In genomic region chr10:82622671-82623552, GRCm38 (mm10) we compare ENCODE assay signal across 7 mouse cellular contexts. TPM values are rescaled to one million over a fixed set of nuclear protein-coding genes. Genes with fewer than 3 reads are reported as not detected.
DNase-seq lines count a peak whose midpoint lies in the region; ATAC-seq lines count a peak whose summit lies in the region.

Gene 1190007I07Rik (minus strand): TSS chr10:82623228.

- no peaks in the 10 kb centered on the region for H3K27me3 ChIP-seq in intestine, embryonic 16.5 days (replicated peaks; ENCODE audit: control insufficient read depth, insufficient read depth, low read length)
- H3K27me3 ChIP-seq in midbrain, embryonic 11.5 days (ENCODE audit: control insufficient read depth, insufficient read depth, low read length): no peaks in the 10 kb centered on the region

- intact Hi-C loops in left cerebral cortex, postnatal 36 days (cut with DNase I): no loop called here

- under 1% methylated on average over 60 of the region's 61 CpGs for WGBS in intestine, embryonic 16.5 days
- WGBS in midbrain, embryonic 11.5 days: under 1% methylated on average over 56 of the region's 61 CpGs

- H3K4me2 ChIP-seq in intestine, embryonic 16.5 days (ENCODE audit: low read depth, low read length): peak within 1 kb of the TSS; percentile 60
- H3K4me2 ChIP-seq in midbrain, embryonic 11.5 days: peak within 1 kb of the TSS; percentile 52

- no peaks in the 10 kb centered on the region for H3K36me3 ChIP-seq in intestine, embryonic 16.5 days (ENCODE audit: control insufficient read depth, insufficient read depth, low read length)
- H3K36me3 ChIP-seq in midbrain, embryonic 11.5 days (ENCODE audit: control insufficient read depth, insufficient read depth, low read length): no peaks in the 10 kb centered on the region

- H3K4me1 ChIP-seq in intestine, embryonic 16.5 days (ENCODE audit: control insufficient read depth, insufficient read depth, low read length): peaks cover 3% of the 10 kb centered on the region; the same call in 1 of the 2 replicates
- H3K4me1 ChIP-seq in midbrain, embryonic 11.5 days (ENCODE audit: control insufficient read depth, insufficient read depth, low read length): peaks cover 4% of the 10 kb centered on the region; the same call in 1 of the 2 replicates

- peak within 1 kb of the TSS; percentile 73 for H3K4me3 ChIP-seq in intestine, embryonic 16.5 days (ENCODE audit: low read length)
- peak within 1 kb of the TSS; percentile 64 for H3K4me3 ChIP-seq in midbrain, embryonic 11.5 days (ENCODE audit: low read depth, low read length)

- H3K9me3 ChIP-seq in intestine, embryonic 16.5 days (ENCODE audit: control insufficient read depth, low read length): no peaks in the 10 kb centered on the region
- H3K9me3 ChIP-seq in midbrain, embryonic 11.5 days (ENCODE audit: control insufficient read depth, low read length): no peaks in the 10 kb centered on the region

- peak; percentile 87 for DNase-seq in adrenal gland, adult 8-10 months
- peak; percentile 92 for DNase-seq in embryo, embryonic 9.5 days (ENCODE audit: extremely low spot score)
- peak; percentile 82 to 92 for DNase-seq in gastrocnemius, postnatal 4 days (ENCODE audit: low spot score in 2 of 2)
- peak; percentile 85 for DNase-seq in left cerebral cortex, postnatal 36 days (ENCODE audit: low spot score in 2 of 2)
- DNase-seq in midbrain, embryonic 11.5 days (ENCODE audit: low spot score, missing footprints): peak; percentile 99
- peak; percentile 91 for DNase-seq in skeletal muscle tissue, adult 2 months (ENCODE audit: low read depth, low spot score)

- peak within 1 kb of the TSS; percentile 85 for H3K9ac ChIP-seq in intestine, embryonic 16.5 days (ENCODE audit: low read depth, low read length)
- H3K9ac ChIP-seq in midbrain, embryonic 11.5 days (ENCODE audit: low read length): peak within 1 kb of the TSS; percentile 89

- peak; percentile 93 for ATAC-seq in intestine, embryonic 16.5 days
- peak; percentile 93 for ATAC-seq in midbrain, embryonic 11.5 days (ENCODE audit: low FRiP score)

- peak within 1 kb of the TSS; percentile 88 for H3K27ac ChIP-seq in intestine, embryonic 16.5 days (ENCODE audit: low read length)
- peak within 1 kb of the TSS; percentile 57 for H3K27ac ChIP-seq in midbrain, embryonic 11.5 days (ENCODE audit: low read depth, low read length)

RNA-seq across cellular contexts. Expression of gene 1190007I07Rik, which starts in this region (rescaled TPM):
- total RNA-seq in adrenal gland, adult 8-10 months (2022): 10 to 100 TPM; 21.7 to 25.7 (median 22.3) TPM
- total RNA-seq in gastrocnemius, postnatal 4 days (2021): 10 to 100 TPM; 20.5 to 23.5 TPM
- polyA plus RNA-seq in intestine, embryonic 16.5 days (2015; fragmentation: Nextera tagmentation; extraction: Ambion mirVana): 57.3 and 59.6 TPM in 2 replicates
- 10 to 100 TPM; 18.8 to 19.3 TPM for total RNA-seq in left cerebral cortex, postnatal 36 days (2021)
- 35.9 and 39.7 TPM in 2 replicates for polyA plus RNA-seq in midbrain, embryonic 11.5 days (2014; fragmentation: Nextera tagmentation; extraction: Ambion mirVana)

Comparison
In these comparisons a context has a peak if more than half of its experiments do, and no peak if none do; other contexts are left out.
1. Peak in every context shown above with its lines: DNase-seq, ATAC-seq, H3K4me3 ChIP-seq and H3K27ac ChIP-seq.